Mouse (Mus musculus): Measurements from ENCODE around the gene Nxpe5. TPM values are rescaled to one million over a fixed set of nuclear protein-coding genes. Genes with fewer than 3 reads are reported as not detected.

Nxpe5 gene
- polyA plus RNA-seq, 1 experiment from 2014 or later: not detected

GRCm38 (mm10) chr5:138253061-138253460 lies 27.4 kb downstream of the Nxpe5 start:
- Histone ChIP-seq H3K4me1 (replicated peaks) (peaks cover 10% of the 10 kb centered on the region), H3K27me3 (no peaks in the 10 kb centered on the region), H3K4me3 (replicated peaks) (no peak overlapping the region), H3K36me3 (peaks cover 10% of the 10 kb centered on the region), H3K9ac (replicated peaks) (no peak overlapping the region), H3K9me3 (no peaks in the 10 kb centered on the region), H3K27ac (no peak overlapping the region), H3K4me2 (no peak overlapping the region)
- no peak for ATAC-seq (ENCODE audit: insufficient number of reproducible peaks, insufficient read depth, low FRiP score, low TSS enrichment, low read depth)
- WGBS: 86% methylated on average over 3 of the region's 3 CpGs

- peak within 1 kb of the TSS; percentile 58 for H3K9ac ChIP-seq (replicated peaks)
- H3K4me3 ChIP-seq (replicated peaks): peak within 1 kb of the TSS; percentile 58
- peak within 1 kb of the TSS; percentile 82 for H3K4me2 ChIP-seq
- peaks cover 34% of the 10 kb centered on the region for H3K36me3 ChIP-seq
- WGBS: under 1% methylated on average over 38 of the region's 38 CpGs
- ATAC-seq (ENCODE audit: insufficient number of reproducible peaks, insufficient read depth, low FRiP score, low TSS enrichment, low read depth): peak; percentile 99
- no peaks in the 10 kb centered on the region for H3K27me3 ChIP-seq
- no peaks in the 10 kb centered on the region for H3K9me3 ChIP-seq
- peaks cover 10% of the 10 kb centered on the region for H3K4me1 ChIP-seq (replicated peaks)
- H3K27ac ChIP-seq: peak within 1 kb of the TSS; percentile 79
These were observed 29.8 kb downstream of the Nxpe5 start, which contains the start of gene Lamtor4 for GRCm38 (mm10) chr5:138255353-138256093. TSS of gene Lamtor4 (plus strand) at chr5:138255482.

- ATAC-seq (ENCODE audit: insufficient number of reproducible peaks, insufficient read depth, low FRiP score, low TSS enrichment, low read depth): no peak; the same call in none of the 2 replicates
- Histone ChIP-seq H3K9ac (replicated peaks) (peak overlapping the region; percentile 58), H3K27me3 (no peaks in the 10 kb centered on the region), H3K4me2 (peak overlapping the region; percentile 82), H3K9me3 (no peaks in the 10 kb centered on the region), H3K27ac (peak overlapping the region; percentile 79), H3K4me3 (replicated peaks) (peak overlapping the region; percentile 58), H3K36me3 (peaks cover 40% of the 10 kb centered on the region), H3K4me1 (replicated peaks) (peaks cover 10% of the 10 kb centered on the region)
- 20% methylated on average over 7 of the region's 7 CpGs for WGBS
These were observed 30.4 kb downstream of the Nxpe5 start for GRCm38 (mm10) chr5:138256094-138256467.

- H3K27ac ChIP-seq: no peak overlapping the region
- no peaks in the 10 kb centered on the region for H3K9me3 ChIP-seq
- 87% methylated on average over 10 of the region's 10 CpGs for WGBS
- H3K9ac ChIP-seq (replicated peaks): no peak overlapping the region
- no peak for ATAC-seq (ENCODE audit: insufficient number of reproducible peaks, insufficient read depth, low FRiP score, low TSS enrichment, low read depth)
- no peaks in the 10 kb centered on the region for H3K27me3 ChIP-seq
- peaks cover 10% of the 10 kb centered on the region for H3K4me1 ChIP-seq (replicated peaks)
- peaks cover 50% of the 10 kb centered on the region for H3K36me3 ChIP-seq
- no peak overlapping the region for H3K4me3 ChIP-seq (replicated peaks)
- H3K4me2 ChIP-seq: no peak overlapping the region
These were observed 31.4 kb downstream of the Nxpe5 start for GRCm38 (mm10) chr5:138256966-138257584.

GRCm38 (mm10) chr5:138257585-138257978 lies 31.9 kb downstream of the Nxpe5 start:
- Histone ChIP-seq H3K4me1 (replicated peaks) (peaks cover 13% of the 10 kb centered on the region), H3K27ac (no peak overlapping the region), H3K4me3 (replicated peaks) (no peak overlapping the region), H3K36me3 (peaks cover 55% of the 10 kb centered on the region), H3K4me2 (no peak overlapping the region), H3K27me3 (no peaks in the 10 kb centered on the region), H3K9ac (replicated peaks) (no peak overlapping the region), H3K9me3 (no peaks in the 10 kb centered on the region)
- 97% methylated on average over 4 of the region's 4 CpGs for WGBS
- ATAC-seq (ENCODE audit: insufficient number of reproducible peaks, insufficient read depth, low FRiP score, low TSS enrichment, low read depth): no peak

GRCm38 (mm10) chr5:138258078-138258477 lies 32.4 kb downstream of the Nxpe5 start:
- ATAC-seq (ENCODE audit: insufficient number of reproducible peaks, insufficient read depth, low FRiP score, low TSS enrichment, low read depth): no peak
- Histone ChIP-seq H3K4me1 (replicated peaks) (peaks cover 18% of the 10 kb centered on the region), H3K27ac (no peak overlapping the region), H3K9ac (replicated peaks) (no peak overlapping the region), H3K4me2 (no peak overlapping the region), H3K36me3 (peaks cover 55% of the 10 kb centered on the region), H3K9me3 (no peaks in the 10 kb centered on the region), H3K27me3 (no peaks in the 10 kb centered on the region), H3K4me3 (replicated peaks) (no peak overlapping the region)
- WGBS: 83% methylated on average over 3 of the region's 3 CpGs

GRCm38 (mm10) chr5:138258542-138258941 lies 32.8 kb downstream of the Nxpe5 start:
- peaks cover 20% of the 10 kb centered on the region for H3K4me1 ChIP-seq (replicated peaks)
- H3K27ac ChIP-seq: no peak overlapping the region
- no peak overlapping the region for H3K4me3 ChIP-seq (replicated peaks)
- no peaks in the 10 kb centered on the region for H3K9me3 ChIP-seq
- no peaks in the 10 kb centered on the region for H3K27me3 ChIP-seq
- ATAC-seq (ENCODE audit: insufficient number of reproducible peaks, insufficient read depth, low FRiP score, low TSS enrichment, low read depth): no peak
- peaks cover 55% of the 10 kb centered on the region for H3K36me3 ChIP-seq
- WGBS: 92% methylated on average over 6 of the region's 6 CpGs
- no peak overlapping the region for H3K4me2 ChIP-seq
- no peak overlapping the region for H3K9ac ChIP-seq (replicated peaks)

GRCm38 (mm10) chr5:138258993-138259392 lies 33.3 kb downstream of the Nxpe5 start:
- Histone ChIP-seq H3K36me3 (peaks cover 55% of the 10 kb centered on the region), H3K27ac (no peak overlapping the region), H3K4me2 (no peak overlapping the region), H3K4me3 (replicated peaks) (no peak overlapping the region), H3K9me3 (no peaks in the 10 kb centered on the region), H3K9ac (replicated peaks) (0 out of 2 replicates have a peak overlapping the region, but pooled peaks have one; percentile 23), H3K27me3 (no peaks in the 10 kb centered on the region), H3K4me1 (replicated peaks) (peaks cover 20% of the 10 kb centered on the region)
- no peak for ATAC-seq (ENCODE audit: insufficient number of reproducible peaks, insufficient read depth, low FRiP score, low TSS enrichment, low read depth)
- WGBS: 45% methylated on average over 7 of the region's 7 CpGs

- WGBS: 88% methylated on average over 10 of the region's 10 CpGs
- no peak for ATAC-seq (ENCODE audit: insufficient number of reproducible peaks, insufficient read depth, low FRiP score, low TSS enrichment, low read depth)
- Histone ChIP-seq H3K36me3 (peaks cover 55% of the 10 kb centered on the region), H3K4me2 (no peak overlapping the region), H3K27ac (no peak overlapping the region), H3K4me3 (replicated peaks) (no peak overlapping the region), H3K27me3 (no peaks in the 10 kb centered on the region), H3K4me1 (replicated peaks) (peaks cover 20% of the 10 kb centered on the region), H3K9me3 (no peaks in the 10 kb centered on the region), H3K9ac (replicated peaks) (no peak overlapping the region; the same call in 1 of the 2 replicates)
These were observed 34.4 kb downstream of the Nxpe5 start for GRCm38 (mm10) chr5:138260051-138260450.

GRCm38 (mm10) chr5:138260834-138261233 lies 35.1 kb downstream of the Nxpe5 start:
- WGBS: 93% methylated on average over 11 of the region's 11 CpGs
- H3K9ac ChIP-seq (replicated peaks): no peak overlapping the region
- no peak for ATAC-seq (ENCODE audit: insufficient number of reproducible peaks, insufficient read depth, low FRiP score, low TSS enrichment, low read depth)
- peaks cover 19% of the 10 kb centered on the region for H3K4me1 ChIP-seq (replicated peaks)
- no peaks in the 10 kb centered on the region for H3K9me3 ChIP-seq
- H3K36me3 ChIP-seq: peaks cover 61% of the 10 kb centered on the region
- no peak overlapping the region for H3K4me2 ChIP-seq
- H3K4me3 ChIP-seq (replicated peaks): no peak overlapping the region
- no peak overlapping the region for H3K27ac ChIP-seq
- H3K27me3 ChIP-seq: no peaks in the 10 kb centered on the region

GRCm38 (mm10) chr5:138262001-138262400 lies 36.3 kb downstream of the Nxpe5 start:
- Histone ChIP-seq H3K4me1 (replicated peaks) (peaks cover 13% of the 10 kb centered on the region), H3K27me3 (no peaks in the 10 kb centered on the region), H3K9me3 (no peaks in the 10 kb centered on the region), H3K27ac (no peak overlapping the region), H3K4me3 (replicated peaks) (peak overlapping the region; percentile 88; the same call in 1 of the 2 replicates), H3K4me2 (peak overlapping the region; percentile 99; the same call in 1 of the 2 replicates), H3K9ac (replicated peaks) (no peak overlapping the region), H3K36me3 (peaks cover 65% of the 10 kb centered on the region)
- ATAC-seq (ENCODE audit: insufficient number of reproducible peaks, insufficient read depth, low FRiP score, low TSS enrichment, low read depth): no peak
- WGBS: 79% methylated on average over 4 of the region's 4 CpGs

Measured in limb, embryonic 12.5 days (tissue).